Mouse (Mus musculus) forebrain, postnatal 0 days (tissue): ENCODE data around the gene Tmbim7. TPM values are rescaled to one million over a fixed set of nuclear protein-coding genes. Genes with fewer than 3 reads are reported as not detected.

Source experiments
- ATAC-seq: fragments of 200-750 bp; cut with Nextera tagmentation; 2 replicates; pipeline ENCODE4 v1.8.0; 2017; ENCODE audit warnings: mild to moderate bottlenecking, moderate library complexity
- DNase-seq: peaks from one replicate; pipeline ENCODE4 v3.0.0-alpha.2; 2015
- H3K27ac ChIP-seq: fragments of 300-500 bp; sonication (generic); 2 replicates; pipeline ENCODE4 v1.5.1; 2014; ENCODE audit warnings: low read depth, mild to moderate bottlenecking, antibody characterized with exemption, low read length, moderate library complexity, mixed read lengths
- H3K27me3 ChIP-seq: fragments of 300-500 bp; sonication (generic); 2 replicates; pipeline ENCODE4 v1.6.1; 2014; ENCODE audit warnings: mild to moderate bottlenecking, low read length, mixed read lengths; ENCODE audit not compliant: insufficient read depth
- H3K36me3 ChIP-seq: fragments of 300-500 bp; sonication (generic); 2 replicates; pipeline ENCODE4 v1.6.1; 2014; ENCODE audit warnings: mild to moderate bottlenecking, moderate library complexity; ENCODE audit not compliant: insufficient read depth
- H3K4me1 ChIP-seq: fragments of 300-500 bp; sonication (generic); 2 replicates; pipeline ENCODE4 v1.6.1; 2014; ENCODE audit warnings: antibody characterized with exemption; ENCODE audit not compliant: insufficient read depth
- H3K4me2 ChIP-seq: fragments of 300-500 bp; sonication (generic); 2 replicates; pipeline ENCODE4 v1.6.1; 2014; ENCODE audit warnings: low read depth, mild to moderate bottlenecking, moderate library complexity
- H3K4me3 ChIP-seq: fragments of 300-500 bp; sonication (generic); 2 replicates; pipeline ENCODE4 v1.5.1; 2014; ENCODE audit warnings: low read depth, low read length, mixed read lengths
- H3K9ac ChIP-seq: fragments of 300-500 bp; sonication (generic); 2 replicates; pipeline ENCODE4 v1.6.1; 2014; ENCODE audit warnings: mild to moderate bottlenecking
- H3K9me3 ChIP-seq: fragments of 300-500 bp; sonication (generic); 2 replicates; pipeline ENCODE4 v1.6.1; 2016; ENCODE audit warnings: low read length
- CTCF ChIP-seq: sonication (generic); IDR thresholded peaks from 2 replicates; pipeline ENCODE4 v1.5.1; 2016; ENCODE audit warnings: antibody characterized with exemption, control low read depth, low read depth
- WGBS: fragments of 180-500 bp; shearing (Covaris S2); extraction: QIAGEN DNeasy Blood & Tissue Kit; methylation state at CpG from one replicate; pipeline ENCODE4 v1.1.7; 2014; 5-methylcytosine and 5-hydroxymethylcytosine counted together
- polyA plus RNA-seq: library from polyadenylated mRNA; unstranded; fragments of >200 nt; fragmentation: Nextera tagmentation; extraction: Ambion mirVana; gene quantifications from 2 replicates; pipeline ENCODE4 v1.2.1, GENCODE M21; 2015
- total RNA-seq: library from RNA; depleted of rRNA; stranded (reverse); fragments of >200 nt; gene quantifications from 2 replicates; pipeline ENCODE4 v1.2.3, GENCODE M21; 2014

The Tmbim7 gene
- total and polyA plus RNA-seq, 2 experiments from 2014 or later = not detected

DNA sequence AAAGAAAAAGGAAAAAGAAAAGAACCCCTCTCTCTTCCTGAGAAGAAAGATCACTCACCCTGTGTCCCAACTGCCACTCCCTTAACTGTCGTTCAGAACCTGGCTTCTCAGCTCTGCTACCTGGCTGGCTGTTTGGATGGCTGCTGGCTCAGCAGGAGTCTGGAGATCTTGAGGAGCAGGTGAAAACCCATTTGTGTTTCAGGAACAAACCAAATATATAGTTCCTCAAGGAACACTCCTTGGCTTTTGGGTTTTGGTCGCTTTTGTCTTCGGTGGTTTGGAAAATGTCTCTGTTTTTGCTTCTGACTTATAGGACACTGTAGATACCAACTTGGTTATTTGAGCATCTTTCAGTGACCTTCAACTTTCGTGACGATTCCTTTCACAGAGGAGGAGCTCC lies 6.1 kb downstream of the Tmbim7 start, which contains the start of gene Gatad1:
TSS of gene Gatad1 (minus strand) at position 101 of the 400 bp plus-strand sequence.
- Histone ChIP-seq H3K4me2 (no peak within 1 kb of the TSS), H3K27ac (no peak within 1 kb of the TSS), H3K4me1 (no peaks in the 10 kb centered on the region), H3K36me3 (no peaks in the 10 kb centered on the region), H3K27me3 (no peaks in the 10 kb centered on the region), H3K9ac (no peak within 1 kb of the TSS), H3K4me3 (no peak within 1 kb of the TSS), H3K9me3 (no peaks in the 10 kb centered on the region)
- no peak for DNase-seq
- TF ChIP-seq CTCF = no peak
- ATAC-seq = no peak
- WGBS = 77% methylated on average over 5 of the region's 5 CpGs

DNA sequence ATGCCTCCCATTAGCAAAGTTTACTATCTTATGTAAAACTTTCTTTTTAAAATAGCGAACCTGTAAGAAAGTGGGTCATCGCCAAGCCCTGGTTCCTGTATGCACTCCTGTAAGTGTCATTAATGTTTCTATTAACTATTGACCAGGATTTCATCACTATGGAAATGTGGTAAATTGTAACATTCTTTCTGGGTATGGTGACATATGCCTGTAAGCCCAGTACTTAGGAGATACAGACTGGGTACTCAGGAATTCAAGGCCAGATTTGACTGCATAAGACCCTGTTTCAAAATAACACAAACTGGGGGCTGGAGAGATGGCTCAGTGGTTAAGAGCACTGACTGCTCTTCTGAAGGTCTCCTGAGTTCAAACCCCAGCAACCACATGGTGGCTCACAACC lies 14.2 kb downstream of the Tmbim7 start:
- no peak overlapping the region for H3K27ac ChIP-seq
- no peaks in the 10 kb centered on the region for H3K36me3 ChIP-seq
- ATAC-seq (no peak), DNase-seq (no peak)
- no peak for TF ChIP-seq CTCF
- 91% methylated on average over 2 of the region's 2 CpGs for WGBS
- H3K9me3 ChIP-seq = no peaks in the 10 kb centered on the region
- H3K4me1 ChIP-seq = no peaks in the 10 kb centered on the region
- H3K4me3 ChIP-seq = no peak overlapping the region
- H3K4me2 ChIP-seq = no peak overlapping the region
- no peak overlapping the region for H3K9ac ChIP-seq
- no peaks in the 10 kb centered on the region for H3K27me3 ChIP-seq

DNA sequence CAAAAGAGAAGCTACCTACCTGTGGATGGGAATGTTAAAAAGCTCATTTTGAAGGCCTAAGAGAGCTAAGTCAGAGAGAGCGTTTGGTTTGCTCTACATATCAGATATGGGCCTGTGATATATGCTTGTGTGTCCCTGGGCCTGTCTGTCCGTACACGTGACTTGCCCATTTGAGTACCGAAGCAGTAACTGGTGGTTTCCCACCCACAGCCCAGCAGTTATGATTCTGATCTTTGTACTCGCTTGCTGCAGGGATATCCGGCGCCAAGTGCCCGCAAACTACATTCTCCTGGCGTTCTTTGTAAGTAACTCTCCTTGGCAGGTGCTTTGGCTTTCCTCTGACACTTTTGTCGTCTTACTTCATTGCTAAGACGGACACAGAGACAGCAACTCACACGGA lies 15.6 kb downstream of the Tmbim7 start:
- no peak overlapping the region for H3K4me2 ChIP-seq
- no peak overlapping the region for H3K4me3 ChIP-seq
- DNase-seq = no peak

DNA sequence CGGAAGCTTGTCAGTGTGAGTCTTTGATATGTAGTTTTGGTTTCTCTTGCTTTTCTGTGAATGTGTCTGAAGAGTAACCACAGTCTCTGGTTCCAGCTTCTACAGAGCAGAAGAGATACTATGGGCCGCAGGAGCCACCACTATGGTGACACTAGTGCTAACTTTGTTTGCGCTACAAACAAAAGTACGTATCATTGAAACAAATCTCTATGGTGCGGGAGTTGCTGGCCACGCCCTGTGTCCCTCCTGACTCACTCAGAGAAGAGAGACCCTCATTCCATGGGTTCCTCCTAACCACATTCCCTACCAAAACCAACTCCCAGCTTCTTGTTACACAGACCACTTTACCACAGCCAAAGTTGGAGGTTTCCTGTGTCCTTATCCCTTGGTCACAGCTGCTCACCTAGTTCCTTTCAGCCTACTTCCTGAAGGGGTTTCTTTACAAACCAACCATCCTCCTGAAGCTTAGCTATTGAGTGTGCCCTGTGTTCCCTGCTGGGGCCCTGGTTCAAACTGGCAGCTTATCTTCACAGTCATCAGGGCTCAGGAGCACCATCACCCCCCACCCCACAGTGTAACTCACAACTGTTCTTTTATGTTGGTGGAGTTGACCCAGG lies 19.1 kb downstream of the Tmbim7 start:
- Histone ChIP-seq H3K9me3 (no peaks in the 10 kb centered on the region), H3K9ac (no peak overlapping the region), H3K36me3 (no peaks in the 10 kb centered on the region), H3K4me3 (no peak overlapping the region), H3K27ac (no peak overlapping the region), H3K27me3 (no peaks in the 10 kb centered on the region), H3K4me1 (no peaks in the 10 kb centered on the region), H3K4me2 (no peak overlapping the region)
- no peak for TF ChIP-seq CTCF
- WGBS = 96% methylated on average over 6 of the region's 6 CpGs
- ATAC-seq (no peak), DNase-seq (no peak)

More for the DNA sequence above, 15.6 kb downstream of the Tmbim7 start:
- Histone ChIP-seq H3K27ac (no peak overlapping the region), H3K9ac (no peak overlapping the region), H3K9me3 (no peaks in the 10 kb centered on the region), H3K27me3 (no peaks in the 10 kb centered on the region), H3K4me1 (no peaks in the 10 kb centered on the region), H3K36me3 (no peaks in the 10 kb centered on the region)
- no peak for ATAC-seq
- 89% methylated on average over 12 of the region's 12 CpGs for WGBS
- no peak for TF ChIP-seq CTCF

DNA sequence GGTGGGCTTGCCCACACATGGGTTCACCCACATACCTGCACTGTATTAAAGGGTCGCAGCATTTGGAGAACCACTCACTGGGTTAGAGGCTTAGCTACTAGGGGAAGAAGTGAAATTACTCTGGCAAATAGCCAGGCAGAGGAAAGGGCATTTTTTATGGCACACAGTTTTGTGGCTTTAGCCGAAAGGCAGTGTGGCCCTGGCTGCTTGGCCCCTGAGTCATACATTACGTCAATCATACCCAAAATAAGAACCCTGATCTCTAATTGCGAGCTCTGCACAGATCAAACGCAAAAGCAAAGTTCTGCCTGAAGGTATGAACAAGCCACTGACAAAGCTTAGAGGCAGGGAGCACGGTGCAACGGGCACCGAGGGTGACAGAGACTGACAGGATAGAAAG lies 37.3 kb downstream of the Tmbim7 start:
- Histone ChIP-seq H3K27me3 (no peaks in the 10 kb centered on the region), H3K9ac (no peak overlapping the region), H3K9me3 (no peaks in the 10 kb centered on the region), H3K4me2 (no peak overlapping the region), H3K4me1 (no peaks in the 10 kb centered on the region), H3K4me3 (no peak overlapping the region), H3K27ac (no peak overlapping the region), H3K36me3 (peaks cover 45% of the 10 kb centered on the region)
- ATAC-seq (no peak), DNase-seq (no peak)
- TF ChIP-seq CTCF = no peak
- 93% methylated on average over 8 of the region's 8 CpGs for WGBS

DNA sequence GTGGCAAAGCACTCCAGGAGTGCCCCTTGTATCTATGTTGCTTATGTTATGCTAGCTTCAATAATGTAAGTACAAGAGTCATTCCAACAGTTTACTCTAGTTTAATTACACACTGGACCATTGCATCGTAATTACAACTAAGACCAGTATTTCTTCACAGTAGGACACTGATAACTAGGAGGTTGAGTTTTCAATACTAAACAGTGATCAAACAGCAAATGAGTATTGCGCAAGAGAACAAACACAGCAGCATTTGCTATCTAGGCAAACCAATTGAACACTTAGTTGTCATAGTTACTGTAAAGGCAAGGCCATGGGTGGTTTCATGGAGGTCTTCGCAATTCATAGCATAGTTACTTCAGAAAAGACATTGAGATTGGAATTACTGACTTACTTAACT lies 40.3 kb downstream of the Tmbim7 start:
- peaks cover 66% of the 10 kb centered on the region for H3K36me3 ChIP-seq
- 94% methylated on average over 3 of the region's 3 CpGs for WGBS
- H3K4me2 ChIP-seq = no peak overlapping the region
- DNase-seq (no peak), ATAC-seq (no peak)
- no peak overlapping the region for H3K27ac ChIP-seq
- TF ChIP-seq CTCF = no peak
- no peaks in the 10 kb centered on the region for H3K9me3 ChIP-seq
- no peaks in the 10 kb centered on the region for H3K4me1 ChIP-seq
- no peak overlapping the region for H3K4me3 ChIP-seq
- no peaks in the 10 kb centered on the region for H3K27me3 ChIP-seq
- H3K9ac ChIP-seq = no peak overlapping the region

DNA sequence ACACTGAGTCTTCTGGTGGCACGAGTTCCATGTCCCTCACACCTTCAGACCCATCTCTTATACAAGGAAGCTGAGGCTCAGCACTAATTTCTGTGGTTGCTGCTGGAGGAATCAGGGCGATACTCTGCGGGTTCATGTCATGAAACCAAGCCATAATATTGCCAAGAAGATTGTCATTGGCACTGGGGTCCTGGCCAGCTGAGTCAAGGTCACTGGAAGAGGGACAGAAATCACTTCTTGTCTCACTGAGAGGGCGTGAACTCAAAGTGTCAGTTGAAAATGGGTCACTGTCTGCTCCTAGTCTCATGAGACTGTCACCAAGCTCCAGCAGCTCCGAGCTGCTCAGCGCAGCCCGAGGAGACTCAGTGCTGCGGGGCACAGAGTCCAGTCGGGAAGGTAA lies 42.0 kb downstream of the Tmbim7 start:
- no peak for DNase-seq
- TF ChIP-seq CTCF = no peak
- peaks cover 65% of the 10 kb centered on the region for H3K36me3 ChIP-seq

DNA sequence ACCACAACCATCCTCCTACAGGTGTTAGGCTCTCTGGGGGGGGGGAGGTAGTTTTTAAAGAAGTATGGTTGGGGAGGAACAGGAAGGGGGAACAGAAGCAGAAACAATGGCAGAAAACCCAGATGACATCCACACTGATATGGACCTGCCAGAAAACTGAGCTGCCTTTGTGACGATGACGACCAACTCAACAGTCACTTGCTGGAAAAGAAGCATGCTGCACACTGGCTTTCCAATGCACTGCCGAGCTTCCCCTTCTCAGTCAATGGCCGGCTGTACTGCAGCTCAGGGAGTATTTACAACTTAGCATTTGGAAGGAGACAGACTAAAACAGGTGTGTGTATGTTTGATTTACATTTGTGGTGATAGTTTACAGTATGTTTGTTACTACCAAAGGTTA lies 44.2 kb downstream of the Tmbim7 start:
- H3K36me3 ChIP-seq = peaks cover 56% of the 10 kb centered on the region

More for the DNA sequence above, 42.0 kb downstream of the Tmbim7 start:
- Histone ChIP-seq H3K27ac (no peak overlapping the region), H3K4me3 (no peak overlapping the region), H3K27me3 (no peaks in the 10 kb centered on the region), H3K9me3 (no peaks in the 10 kb centered on the region), H3K4me1 (no peaks in the 10 kb centered on the region), H3K9ac (no peak overlapping the region), H3K4me2 (no peak overlapping the region)
- 96% methylated on average over 9 of the region's 9 CpGs for WGBS
- no peak for ATAC-seq

More for the DNA sequence above, 44.2 kb downstream of the Tmbim7 start:
- ATAC-seq (no peak), DNase-seq (no peak)
- Histone ChIP-seq H3K4me3 (no peak overlapping the region), H3K4me2 (no peak overlapping the region), H3K9me3 (no peaks in the 10 kb centered on the region), H3K27ac (no peak overlapping the region), H3K4me1 (no peaks in the 10 kb centered on the region), H3K27me3 (no peaks in the 10 kb centered on the region), H3K9ac (no peak overlapping the region)
- no peak for TF ChIP-seq CTCF
- 86% methylated on average over 4 of the region's 4 CpGs for WGBS
